Mouse (Mus musculus): ENCODE data around the gene Cd82. TPM values are rescaled to one million over a fixed set of nuclear protein-coding genes. Genes with fewer than 3 reads are reported as not detected.

Cd82 gene
- polyA plus RNA-seq, 1 experiment from 2014 or later, result 7.2 TPM

DNA sequence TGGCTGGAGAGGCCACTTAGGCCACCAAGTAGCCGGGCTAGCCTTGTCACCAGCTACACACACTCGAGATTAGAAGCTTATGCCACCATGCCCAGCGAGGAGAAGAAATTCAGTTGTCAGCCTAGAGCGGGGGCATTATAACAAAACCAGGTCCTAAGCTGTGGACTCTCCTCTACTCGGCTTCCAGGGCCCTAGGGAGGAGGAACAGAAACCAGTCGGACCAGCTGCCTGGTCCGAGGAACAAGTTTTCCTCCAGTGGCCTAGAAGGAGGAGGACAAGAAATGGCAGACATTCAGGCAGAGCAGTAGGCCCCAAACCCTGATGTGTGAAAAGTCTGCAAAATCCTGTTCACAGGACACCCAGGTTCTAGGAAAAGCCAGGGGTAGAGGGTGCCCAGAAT, 12.2 kb downstream of the Cd82 start:
- 83% methylated on average over 7 of the region's 7 CpGs for WGBS

GRCm38 (mm10) chr2:93449657-93450056, 13.3 kb downstream of the Cd82 start:
- Histone ChIP-seq H3K36me3 (no peaks in the 10 kb centered on the region), H3K9me3 (replicated peaks) (no peaks in the 10 kb centered on the region), H3K4me3 (no peak overlapping the region), H3K27me3 (ENCODE audit: low read depth, poor library complexity, severe bottlenecking) (peaks cover 3% of the 10 kb centered on the region), H3K4me1 (peaks cover 76% of the 10 kb centered on the region), H3K27ac (0 out of 2 replicates have a peak overlapping the region, but pooled peaks have one; percentile 20)
- WGBS, result 83% methylated on average over 2 of the region's 2 CpGs
- no peak for DNase-seq (ENCODE audit: low spot score)

More for the DNA sequence above, 12.2 kb downstream of the Cd82 start:
- peaks cover 78% of the 10 kb centered on the region for H3K4me1 ChIP-seq
- no peaks in the 10 kb centered on the region for H3K36me3 ChIP-seq
- DNase-seq (ENCODE audit: low spot score), result no peak
- H3K27ac ChIP-seq, result peak overlapping the region; percentile 78
- H3K4me3 ChIP-seq, result no peak overlapping the region
- no peaks in the 10 kb centered on the region; the same call in 1 of the 2 replicates for H3K27me3 ChIP-seq (ENCODE audit: low read depth, poor library complexity, severe bottlenecking)
- H3K9me3 ChIP-seq (replicated peaks), result no peaks in the 10 kb centered on the region

DNA sequence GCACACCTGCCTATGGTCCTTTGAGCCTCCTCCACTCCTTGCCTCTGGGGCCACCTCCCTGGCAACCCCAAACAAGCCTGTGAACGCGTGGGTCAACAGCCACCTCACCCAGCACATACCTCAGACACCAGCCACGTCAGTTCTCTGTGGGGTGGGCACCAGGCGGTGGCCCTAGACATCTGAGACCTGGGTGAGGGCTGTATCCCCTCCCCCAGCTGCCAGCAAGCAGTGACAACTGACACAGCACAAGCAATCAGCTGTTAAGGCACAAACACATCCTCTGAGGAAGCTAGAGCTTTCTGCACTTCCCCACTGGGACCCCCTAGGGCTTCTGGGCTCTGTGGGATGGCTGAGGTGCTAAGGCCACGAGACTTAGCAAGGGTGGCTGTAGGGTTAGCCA, 14.2 kb downstream of the Cd82 start:
- no peak for DNase-seq (ENCODE audit: low spot score)
- Histone ChIP-seq H3K4me1 (peaks cover 73% of the 10 kb centered on the region), H3K27me3 (ENCODE audit: low read depth, poor library complexity, severe bottlenecking) (peaks cover 7% of the 10 kb centered on the region), H3K27ac (0 out of 2 replicates have a peak overlapping the region, but pooled peaks have one; percentile 16), H3K4me3 (no peak overlapping the region), H3K9me3 (replicated peaks) (no peaks in the 10 kb centered on the region), H3K36me3 (no peaks in the 10 kb centered on the region)
- 51% methylated on average over 5 of the region's 5 CpGs for WGBS

DNA sequence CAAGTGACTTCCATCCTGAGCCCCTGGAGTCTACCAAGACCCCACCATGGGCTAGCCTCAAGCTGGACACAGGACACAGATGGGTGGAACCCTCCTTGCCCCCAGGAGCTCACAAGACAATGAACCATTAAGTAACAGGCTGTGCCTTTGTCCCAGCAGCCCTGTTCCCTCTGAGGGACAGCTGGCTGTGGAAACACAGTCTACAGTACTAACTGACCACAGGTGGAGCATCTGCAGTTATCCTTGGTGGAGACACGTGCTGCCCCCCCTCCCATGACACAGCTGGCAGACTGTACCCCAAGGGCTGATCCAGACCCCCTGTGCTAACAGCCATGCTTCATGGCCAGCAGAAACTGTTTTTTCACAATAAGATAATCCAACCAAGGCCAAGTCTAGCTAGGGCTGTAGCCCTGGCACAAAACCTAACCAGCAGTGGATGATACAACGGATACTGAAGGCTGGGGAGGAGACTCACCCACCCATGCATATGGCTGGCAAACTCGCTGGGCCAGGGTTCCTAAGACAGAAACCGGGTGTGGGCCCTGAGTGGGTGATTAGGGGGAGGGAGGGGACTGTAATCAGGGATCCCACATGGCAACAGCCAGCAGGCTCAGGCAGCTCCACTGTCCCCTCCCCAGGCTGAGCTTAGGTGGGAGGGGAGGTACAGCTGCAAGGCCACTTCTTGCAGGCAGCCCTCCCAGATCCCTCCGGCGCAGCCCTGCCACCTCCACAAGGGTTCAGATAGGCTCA, 15.3 kb downstream of the Cd82 start:
- H3K36me3 ChIP-seq, result no peaks in the 10 kb centered on the region
- H3K27me3 ChIP-seq (ENCODE audit: low read depth, poor library complexity, severe bottlenecking), result peaks cover 7% of the 10 kb centered on the region
- peak overlapping the region; percentile 66 for H3K27ac ChIP-seq
- no peaks in the 10 kb centered on the region for H3K9me3 ChIP-seq (replicated peaks)
- WGBS, result 84% methylated on average over 6 of the region's 6 CpGs
- no peak overlapping the region for H3K4me3 ChIP-seq
- peaks cover 75% of the 10 kb centered on the region for H3K4me1 ChIP-seq
- DNase-seq (ENCODE audit: low spot score), result no peak

GRCm38 (mm10) chr2:93446606-93447353, 16.2 kb downstream of the Cd82 start:
- WGBS, result 68% methylated on average over 13 of the region's 13 CpGs
- Histone ChIP-seq H3K36me3 (no peaks in the 10 kb centered on the region), H3K9me3 (replicated peaks) (no peaks in the 10 kb centered on the region), H3K4me1 (peaks cover 66% of the 10 kb centered on the region), H3K4me3 (no peak overlapping the region), H3K27ac (peak overlapping the region; percentile 66), H3K27me3 (ENCODE audit: low read depth, poor library complexity, severe bottlenecking) (peaks cover 7% of the 10 kb centered on the region)
- no peak for DNase-seq (ENCODE audit: low spot score)

GRCm38 (mm10) chr2:93445237-93445651, 17.7 kb downstream of the Cd82 start:
- Histone ChIP-seq H3K36me3 (no peaks in the 10 kb centered on the region), H3K4me1 (peaks cover 61% of the 10 kb centered on the region), H3K27ac (no peak overlapping the region), H3K9me3 (replicated peaks) (no peaks in the 10 kb centered on the region), H3K27me3 (ENCODE audit: low read depth, poor library complexity, severe bottlenecking) (peaks cover 7% of the 10 kb centered on the region), H3K4me3 (no peak overlapping the region)
- DNase-seq (ENCODE audit: low spot score), result no peak
- 84% methylated on average over 5 of the region's 5 CpGs for WGBS

GRCm38 (mm10) chr2:93444280-93444679, 18.7 kb downstream of the Cd82 start:
- Histone ChIP-seq H3K27me3 (ENCODE audit: low read depth, poor library complexity, severe bottlenecking) (peaks cover 7% of the 10 kb centered on the region), H3K9me3 (replicated peaks) (no peaks in the 10 kb centered on the region), H3K27ac (peak overlapping the region; percentile 33; the same call in 1 of the 2 replicates), H3K4me1 (peaks cover 63% of the 10 kb centered on the region), H3K36me3 (no peaks in the 10 kb centered on the region), H3K4me3 (no peak overlapping the region)
- WGBS, result 88% methylated on average over 7 of the region's 7 CpGs
- DNase-seq (ENCODE audit: low spot score), result no peak

DNA sequence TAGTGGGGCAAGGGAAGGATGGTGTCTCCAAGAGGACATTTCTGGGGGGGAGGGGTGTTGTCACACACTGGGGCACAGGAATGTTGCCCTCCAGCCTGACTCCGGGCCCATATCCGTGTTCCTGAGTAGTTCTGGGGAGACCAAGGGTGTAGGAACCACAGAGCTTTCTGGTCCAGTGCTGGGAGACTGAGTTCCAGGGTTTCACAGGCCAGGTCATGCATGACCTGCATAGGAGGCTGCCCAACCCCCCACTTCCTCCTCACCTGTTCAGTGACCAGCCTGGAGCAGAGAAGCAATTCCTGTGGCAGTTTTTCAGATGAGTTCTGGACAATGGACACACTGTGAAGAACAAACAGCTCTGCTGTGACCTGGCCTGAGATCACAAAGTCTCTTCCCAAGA, 19.8 kb downstream of the Cd82 start:
- H3K4me3 ChIP-seq, result no peak overlapping the region
- peaks cover 7% of the 10 kb centered on the region; the same call in 1 of the 2 replicates for H3K27me3 ChIP-seq (ENCODE audit: low read depth, poor library complexity, severe bottlenecking)
- no peak for DNase-seq (ENCODE audit: low spot score)
- H3K27ac ChIP-seq, result no peak overlapping the region; the same call in 1 of the 2 replicates
- 91% methylated on average over 2 of the region's 2 CpGs for WGBS
- no peaks in the 10 kb centered on the region for H3K36me3 ChIP-seq
- no peaks in the 10 kb centered on the region for H3K9me3 ChIP-seq (replicated peaks)
- peaks cover 62% of the 10 kb centered on the region for H3K4me1 ChIP-seq

GRCm38 (mm10) chr2:93439812-93440559, 23.0 kb downstream of the Cd82 start:
- H3K4me3 ChIP-seq, result no peak overlapping the region
- H3K27ac ChIP-seq, result peak overlapping the region; percentile 67
- H3K27me3 ChIP-seq (ENCODE audit: low read depth, poor library complexity, severe bottlenecking), result peaks cover 6% of the 10 kb centered on the region; the same call in 1 of the 2 replicates
- H3K9me3 ChIP-seq (replicated peaks), result no peaks in the 10 kb centered on the region
- 67% methylated on average over 12 of the region's 12 CpGs for WGBS
- H3K36me3 ChIP-seq, result no peaks in the 10 kb centered on the region
- no peak for DNase-seq (ENCODE audit: low spot score)
- peaks cover 67% of the 10 kb centered on the region for H3K4me1 ChIP-seq

GRCm38 (mm10) chr2:93439352-93439771, 23.6 kb downstream of the Cd82 start:
- no peak overlapping the region for H3K4me3 ChIP-seq
- no peaks in the 10 kb centered on the region for H3K9me3 ChIP-seq (replicated peaks)
- no peak for DNase-seq (ENCODE audit: low spot score)
- peak overlapping the region; percentile 67 for H3K27ac ChIP-seq
- no peaks in the 10 kb centered on the region for H3K36me3 ChIP-seq
- peaks cover 63% of the 10 kb centered on the region for H3K4me1 ChIP-seq
- WGBS, result 58% methylated on average over 9 of the region's 9 CpGs
- H3K27me3 ChIP-seq (ENCODE audit: low read depth, poor library complexity, severe bottlenecking), result 0 out of 2 replicates have a peak, but pooled peaks cover under 1% of the 10 kb centered on the region

DNA sequence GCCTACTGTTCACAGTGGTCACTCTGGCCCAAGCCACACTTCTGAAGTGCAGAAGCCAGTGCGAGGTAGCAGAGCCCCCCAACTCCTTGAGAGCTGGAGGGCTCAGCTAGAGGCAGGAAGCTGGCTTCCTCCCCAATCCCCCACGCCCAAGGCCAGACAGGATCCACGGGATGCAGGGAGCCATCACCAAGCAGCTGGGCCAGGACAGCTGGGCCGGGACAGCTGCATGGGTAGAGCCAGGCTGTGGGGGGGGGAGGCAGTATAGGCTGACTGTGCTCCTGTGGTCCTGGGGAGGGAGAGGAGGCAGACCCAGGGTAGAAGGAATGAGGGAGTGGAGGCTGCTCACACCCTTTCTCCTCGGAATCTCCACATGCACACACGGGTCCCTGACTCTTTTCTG, 24.6 kb downstream of the Cd82 start:
- H3K27me3 ChIP-seq (ENCODE audit: low read depth, poor library complexity, severe bottlenecking), result no peaks in the 10 kb centered on the region
- peak overlapping the region; percentile 67 for H3K27ac ChIP-seq
- no peaks in the 10 kb centered on the region for H3K9me3 ChIP-seq (replicated peaks)
- DNase-seq (ENCODE audit: low spot score), result no peak
- H3K4me3 ChIP-seq, result no peak overlapping the region
- peaks cover 61% of the 10 kb centered on the region for H3K4me1 ChIP-seq
- WGBS, result 65% methylated on average over 6 of the region's 6 CpGs
- H3K36me3 ChIP-seq, result no peaks in the 10 kb centered on the region

DNA sequence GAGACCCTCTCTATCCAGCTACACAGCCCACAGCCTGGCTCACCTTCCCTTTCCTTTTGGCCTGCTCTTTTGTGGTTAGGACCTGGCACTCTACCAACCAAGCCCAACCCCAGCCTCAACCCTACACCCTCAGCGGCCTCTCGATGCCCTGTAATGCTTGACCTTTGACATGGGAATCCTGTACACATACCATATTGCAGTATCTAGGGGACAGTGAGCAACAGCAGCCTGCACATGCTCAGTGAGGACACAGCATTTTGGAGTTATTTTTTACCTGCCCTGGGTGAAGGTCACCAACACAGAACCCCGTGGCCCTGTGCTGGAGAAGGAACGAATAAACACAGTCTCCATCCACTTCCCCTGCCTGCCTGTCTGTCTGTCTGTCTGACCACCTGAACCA, 27.4 kb downstream of the Cd82 start:
- peak overlapping the region; percentile 48 for H3K27ac ChIP-seq
- 82% methylated on average over 4 of the region's 4 CpGs for WGBS
- no peaks in the 10 kb centered on the region for H3K9me3 ChIP-seq (replicated peaks)

More for the DNA sequence above, 27.4 kb downstream of the Cd82 start:
- Histone ChIP-seq H3K4me3 (no peak overlapping the region), H3K36me3 (no peaks in the 10 kb centered on the region), H3K27me3 (ENCODE audit: low read depth, poor library complexity, severe bottlenecking) (no peaks in the 10 kb centered on the region), H3K4me1 (peaks cover 62% of the 10 kb centered on the region)
- DNase-seq (ENCODE audit: low spot score), result no peak
